Mouse (Mus musculus) forebrain, embryonic 11.5 days (tissue): ENCODE measurements around the gene Actl10. TPM values are rescaled to one million over a fixed set of nuclear protein-coding genes. Genes with fewer than 3 reads are reported as not detected.

Experiments
- ATAC-seq: fragments of 200-750 bp; cut with Nextera tagmentation; replicated peaks from 2 replicates; pipeline ENCODE4 v1.8.0; 2017; ENCODE audit warnings: moderate TSS enrichment; ENCODE audit not compliant: low FRiP score
- DNase-seq: peaks from one replicate; pipeline ENCODE4 v3.0.0-alpha.2; 2017; ENCODE audit warnings: low spot score
- H3K27ac ChIP-seq: fragments of 300-500 bp; sonication (generic); 2 replicates; pipeline ENCODE4 v1.5.1; 2014; ENCODE audit warnings: low read depth, low read length
- H3K27me3 ChIP-seq: fragments of 300-500 bp; sonication (generic); 2 replicates; pipeline ENCODE4 v1.6.1; 2014; ENCODE audit warnings: mild to moderate bottlenecking, low read length, mixed read lengths; ENCODE audit not compliant: control insufficient read depth, insufficient read depth
- H3K36me3 ChIP-seq: fragments of 300-500 bp; sonication (generic); 2 replicates; pipeline ENCODE4 v1.6.1; 2014; ENCODE audit warnings: mild to moderate bottlenecking, low read length, moderate library complexity, mixed read lengths; ENCODE audit not compliant: control insufficient read depth, insufficient read depth
- H3K4me1 ChIP-seq: fragments of 300-500 bp; sonication (generic); replicated peaks from 2 replicates; pipeline ENCODE4 v1.6.1; 2014; ENCODE audit warnings: low read length, mixed read lengths; ENCODE audit not compliant: control insufficient read depth, insufficient read depth
- H3K4me2 ChIP-seq: fragments of 300-500 bp; sonication (generic); 2 replicates; pipeline ENCODE4 v1.6.1; 2014; ENCODE audit warnings: low read depth, mild to moderate bottlenecking, low read length, moderate library complexity, mixed read lengths; ENCODE audit not compliant: severe bottlenecking
- H3K4me3 ChIP-seq: fragments of 300-500 bp; sonication (generic); 2 replicates; pipeline ENCODE4 v1.5.1; 2014; ENCODE audit warnings: low read depth, low read length
- H3K9ac ChIP-seq: fragments of 300-500 bp; sonication (generic); 2 replicates; pipeline ENCODE4 v1.6.1; 2014; ENCODE audit warnings: low read length
- H3K9me3 ChIP-seq: fragments of 300-500 bp; sonication (generic); 2 replicates; pipeline ENCODE4 v1.6.1; 2016; ENCODE audit warnings: low read length, mixed read lengths; ENCODE audit not compliant: control insufficient read depth
- WGBS: fragments of 180-500 bp; shearing (Covaris S2); extraction: QIAGEN DNeasy Blood & Tissue Kit; methylation state at CpG from one replicate; pipeline ENCODE4 v1.1.7; 2014; 5-methylcytosine and 5-hydroxymethylcytosine counted together
- polyA plus RNA-seq: library from polyadenylated mRNA; unstranded; fragments of >200 nt; fragmentation: Nextera tagmentation; extraction: Ambion mirVana; gene quantifications from 2 replicates; pipeline ENCODE4 v1.2.1, GENCODE M21; 2014

Gene Actl10
- polyA plus RNA-seq, 1 experiment from 2014 or later, result 0.77 TPM

DNA sequence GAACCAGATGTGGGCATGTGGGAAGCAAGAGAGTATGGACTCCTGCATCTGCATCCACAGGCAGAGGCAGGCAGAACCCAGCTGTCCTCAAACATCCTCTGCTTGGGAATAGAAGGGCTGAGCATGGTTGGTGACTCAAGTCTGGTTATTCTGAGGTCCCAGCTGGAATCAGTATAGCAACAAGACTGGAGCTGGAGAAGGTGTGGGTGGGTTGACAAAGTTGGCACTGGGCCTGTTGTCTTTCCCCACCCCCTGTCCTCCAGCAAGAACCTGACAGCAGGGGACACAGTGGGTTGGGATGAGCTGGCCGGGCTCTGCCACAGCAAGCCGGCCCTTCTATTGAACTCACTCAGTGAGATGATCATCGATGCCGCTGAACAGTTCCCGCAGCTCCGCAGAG lies 3.7 kb downstream of the Actl10 start:
- peaks cover 14% of the 10 kb centered on the region for H3K4me1 ChIP-seq

DNA sequence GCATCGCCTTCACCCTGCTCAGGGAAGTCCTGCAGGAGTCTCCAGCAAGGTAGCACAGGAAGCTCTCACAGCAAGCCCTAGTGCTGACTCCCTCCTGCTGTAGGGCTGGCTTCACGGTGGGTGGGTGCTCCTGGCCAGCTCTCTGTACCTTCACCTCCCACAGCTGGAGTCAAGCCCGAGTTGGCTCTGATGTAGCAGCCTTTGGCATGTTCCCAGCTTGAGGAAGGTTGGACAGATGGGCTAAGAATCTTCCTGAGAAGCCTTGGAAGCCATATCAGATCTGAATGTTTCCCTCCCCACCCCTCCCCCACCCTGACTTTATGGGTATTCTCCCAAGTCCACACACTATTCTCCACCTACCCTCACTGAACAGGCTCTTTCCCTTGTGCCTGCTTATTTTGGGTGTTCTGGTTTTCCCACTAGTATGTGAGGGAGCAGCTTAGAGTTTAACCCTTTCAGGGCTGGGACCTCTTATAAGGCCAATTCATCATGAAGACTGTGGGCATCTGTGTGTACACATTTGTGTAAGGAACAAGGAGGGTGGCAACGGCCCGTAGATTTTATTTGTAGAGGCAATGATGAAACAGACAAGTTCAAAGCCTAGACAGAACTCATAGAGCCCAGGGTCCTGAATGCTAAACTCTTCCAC lies 5.7 kb downstream of the Actl10 start:
- DNase-seq (no peak), ATAC-seq (no peak)
- 60% methylated on average over 5 of the region's 5 CpGs for WGBS
- no peaks in the 10 kb centered on the region for H3K9me3 ChIP-seq
- H3K4me3 ChIP-seq, result no peak overlapping the region
- H3K27me3 ChIP-seq, result no peaks in the 10 kb centered on the region
- no peak overlapping the region; the same call in 1 of the 2 replicates for H3K9ac ChIP-seq
- H3K4me2 ChIP-seq, result no peak overlapping the region
- H3K36me3 ChIP-seq, result peaks cover 5% of the 10 kb centered on the region; the same call in 1 of the 2 replicates
- no peak overlapping the region for H3K27ac ChIP-seq
- peaks cover 9% of the 10 kb centered on the region for H3K4me1 ChIP-seq

More for the DNA sequence above, 3.7 kb downstream of the Actl10 start:
- ATAC-seq (no peak), DNase-seq (peak; percentile 44)
- no peak overlapping the region for H3K4me2 ChIP-seq
- H3K9ac ChIP-seq, result no peak overlapping the region
- H3K27ac ChIP-seq, result no peak overlapping the region
- peaks cover 17% of the 10 kb centered on the region for H3K27me3 ChIP-seq
- no peaks in the 10 kb centered on the region for H3K36me3 ChIP-seq
- H3K4me3 ChIP-seq, result no peak overlapping the region
- 84% methylated on average over 6 of the region's 6 CpGs for WGBS
- no peaks in the 10 kb centered on the region for H3K9me3 ChIP-seq

- Histone ChIP-seq H3K27ac (no peak within 1 kb of the TSS), H3K4me3 (peak within 1 kb of the TSS; percentile 21), H3K4me2 (peak within 1 kb of the TSS; percentile 41), H3K4me1 (peaks cover 8% of the 10 kb centered on the region; the same call in 1 of the 2 replicates), H3K9ac (peak within 1 kb of the TSS; percentile 47), H3K36me3 (peaks cover 13% of the 10 kb centered on the region; the same call in 1 of the 2 replicates), H3K27me3 (no peaks in the 10 kb centered on the region), H3K9me3 (no peaks in the 10 kb centered on the region)
- 3% methylated on average over 34 of the region's 34 CpGs for WGBS
- DNase-seq, result peak; percentile 74
- ATAC-seq, result peak; percentile 67
These were observed 6.9 kb downstream of the Actl10 start, which contains the start of gene Necab3 for GRCm38 (mm10) chr2:154558264-154559039. Gene Necab3 (minus strand): TSS chr2:154558890.

DNA sequence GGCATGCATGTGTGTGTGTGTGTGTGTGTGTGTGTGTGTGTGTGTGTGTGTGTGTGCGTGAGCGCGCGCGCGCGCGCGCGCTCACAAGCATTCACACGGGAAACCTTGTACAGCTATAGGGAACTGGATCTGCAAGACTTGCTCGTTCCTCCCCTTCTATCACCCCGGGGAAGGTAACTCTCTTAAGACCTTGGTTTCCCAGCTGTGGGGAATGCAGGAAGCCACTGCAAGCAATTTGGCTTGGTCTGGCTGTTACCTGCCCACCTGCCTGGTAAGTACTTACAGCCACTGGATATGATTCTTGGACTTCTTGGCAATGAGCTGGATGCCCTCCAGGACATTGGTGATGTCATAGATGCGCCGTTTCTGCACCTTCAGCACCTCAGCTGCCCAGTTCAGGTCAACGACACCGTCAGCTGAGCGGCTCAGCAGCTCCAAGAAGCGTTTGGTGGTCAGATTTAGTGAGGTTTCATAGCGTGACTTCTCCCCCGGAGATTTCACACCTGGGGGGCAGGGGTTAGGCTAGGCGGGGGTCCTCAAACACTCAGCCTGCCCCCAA lies 12.1 kb downstream of the Actl10 start:
- H3K4me2 ChIP-seq, result no peak overlapping the region
- H3K36me3 ChIP-seq, result peaks cover 14% of the 10 kb centered on the region; the same call in 1 of the 2 replicates
- no peak for ATAC-seq
- no peak for DNase-seq
- no peaks in the 10 kb centered on the region for H3K27me3 ChIP-seq
- no peaks in the 10 kb centered on the region for H3K9me3 ChIP-seq
- 95% methylated on average over 22 of the region's 22 CpGs for WGBS
- no peak overlapping the region for H3K27ac ChIP-seq
- no peak overlapping the region for H3K4me3 ChIP-seq
- peaks cover 17% of the 10 kb centered on the region for H3K4me1 ChIP-seq
- no peak overlapping the region for H3K9ac ChIP-seq

GRCm38 (mm10) chr2:154565562-154565961 lies 14.0 kb downstream of the Actl10 start:
- WGBS, result 81% methylated on average over 3 of the region's 3 CpGs
- H3K9ac ChIP-seq, result no peak overlapping the region
- ATAC-seq (no peak), DNase-seq (no peak)
- H3K27me3 ChIP-seq, result no peaks in the 10 kb centered on the region
- peaks cover 18% of the 10 kb centered on the region for H3K4me1 ChIP-seq
- H3K27ac ChIP-seq, result no peak overlapping the region
- H3K9me3 ChIP-seq, result no peaks in the 10 kb centered on the region
- peaks cover 12% of the 10 kb centered on the region; the same call in 1 of the 2 replicates for H3K36me3 ChIP-seq
- no peak overlapping the region for H3K4me2 ChIP-seq
- H3K4me3 ChIP-seq, result no peak overlapping the region

DNA sequence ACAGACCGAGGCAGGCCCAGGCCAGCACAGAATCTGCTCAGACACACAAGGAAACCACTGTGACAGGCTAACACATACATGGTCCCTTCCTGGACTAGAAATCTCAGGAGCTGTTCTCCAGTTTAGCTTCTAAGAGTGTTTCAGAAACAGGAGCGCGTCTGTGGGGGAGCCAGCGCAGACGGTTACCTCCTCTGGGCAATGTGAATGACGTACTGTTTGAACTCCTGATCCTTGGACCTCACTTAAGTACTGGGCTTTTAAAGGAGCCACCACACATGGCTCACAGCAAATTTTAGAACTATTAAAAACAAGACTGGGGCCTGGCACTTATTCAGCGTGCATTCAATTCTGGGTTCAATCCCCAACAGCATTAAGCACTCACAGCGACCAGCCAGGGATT lies 15.1 kb downstream of the Actl10 start:
- Histone ChIP-seq H3K27me3 (no peaks in the 10 kb centered on the region), H3K4me2 (peak overlapping the region; percentile 3; the same call in 1 of the 2 replicates), H3K9me3 (no peaks in the 10 kb centered on the region), H3K36me3 (peaks cover 9% of the 10 kb centered on the region; the same call in 1 of the 2 replicates), H3K4me1 (peaks cover 18% of the 10 kb centered on the region), H3K9ac (0 out of 2 replicates have a peak overlapping the region, but pooled peaks have one; percentile 23), H3K4me3 (no peak overlapping the region), H3K27ac (no peak overlapping the region)
- 66% methylated on average over 8 of the region's 8 CpGs for WGBS
- DNase-seq, result no peak
- no peak for ATAC-seq

- Histone ChIP-seq H3K9me3 (no peaks in the 10 kb centered on the region), H3K4me2 (peak overlapping the region; percentile 64), H3K27ac (peak overlapping the region; percentile 84), H3K4me1 (peaks cover 18% of the 10 kb centered on the region), H3K4me3 (peak overlapping the region; percentile 84), H3K27me3 (no peaks in the 10 kb centered on the region), H3K9ac (peak overlapping the region; percentile 73), H3K36me3 (peaks cover 8% of the 10 kb centered on the region; the same call in 1 of the 2 replicates)
- DNase-seq (no peak), ATAC-seq (no peak)
- 75% methylated on average over 2 of the region's 2 CpGs for WGBS
These were observed 16.2 kb downstream of the Actl10 start for GRCm38 (mm10) chr2:154567766-154568165.

- H3K4me3 ChIP-seq, result peak overlapping the region; percentile 84
- H3K9me3 ChIP-seq, result no peaks in the 10 kb centered on the region
- H3K27me3 ChIP-seq, result no peaks in the 10 kb centered on the region
- peak overlapping the region; percentile 84 for H3K27ac ChIP-seq
- peaks cover under 1% of the 10 kb centered on the region; the same call in 1 of the 2 replicates for H3K36me3 ChIP-seq
- H3K9ac ChIP-seq, result peak overlapping the region; percentile 73
- DNase-seq (peak; percentile 75), ATAC-seq (peak; percentile 23)
- WGBS, result 13% methylated on average over 10 of the region's 10 CpGs
- peak overlapping the region; percentile 64 for H3K4me2 ChIP-seq
- peaks cover 18% of the 10 kb centered on the region for H3K4me1 ChIP-seq
These were observed 16.9 kb downstream of the Actl10 start for GRCm38 (mm10) chr2:154568329-154569070.
